Mouse (Mus musculus): ENCODE data around the gene Klri1. TPM values are rescaled to one million over a fixed set of nuclear protein-coding genes. Genes with fewer than 3 reads are reported as not detected.

Gene Klri1
- polyA plus RNA-seq (2015; fragmentation: Nextera tagmentation; extraction: Ambion mirVana), result not detected in 2 replicates

GRCm38 (mm10) chr6:129717032-129717431 is at the start of gene Klri1:
Gene Klri1, minus strand, starts transcription at chr6:129717132.

DNA sequence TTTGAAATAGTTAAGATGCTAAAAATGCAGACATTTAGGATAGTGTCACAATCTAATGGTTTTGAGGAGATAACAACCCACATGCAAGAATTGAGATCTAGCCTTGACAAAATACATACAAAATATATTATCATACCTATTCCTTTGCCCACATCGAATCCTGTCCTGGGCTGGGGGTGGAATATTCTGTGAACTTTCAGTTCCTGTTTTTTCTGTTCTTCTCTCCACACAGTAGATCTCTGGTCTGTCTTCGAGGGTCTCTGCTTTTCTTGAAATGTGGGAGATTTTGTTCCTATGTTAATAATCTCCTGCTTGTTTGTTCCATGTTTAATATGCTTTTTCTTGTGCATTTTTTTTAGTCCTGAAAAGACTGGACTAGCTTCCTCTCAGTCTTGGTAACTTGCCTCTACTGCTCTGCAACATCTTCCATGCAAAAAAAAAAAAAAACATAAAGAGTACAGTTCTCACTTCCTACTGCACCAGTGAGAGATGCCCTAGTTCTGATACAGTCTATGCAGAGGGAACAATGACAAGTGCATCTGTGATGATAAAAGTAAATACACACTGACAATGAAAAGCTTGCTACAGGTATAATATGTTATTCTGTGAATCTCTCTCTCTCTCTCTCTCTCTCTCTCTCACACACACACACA is 23.3 kb upstream of the Klri1 start, which contains the start of gene Klri2:
Gene Klri2 (minus strand): TSS at position 416 of the 653 bp plus-strand sequence.

DNA sequence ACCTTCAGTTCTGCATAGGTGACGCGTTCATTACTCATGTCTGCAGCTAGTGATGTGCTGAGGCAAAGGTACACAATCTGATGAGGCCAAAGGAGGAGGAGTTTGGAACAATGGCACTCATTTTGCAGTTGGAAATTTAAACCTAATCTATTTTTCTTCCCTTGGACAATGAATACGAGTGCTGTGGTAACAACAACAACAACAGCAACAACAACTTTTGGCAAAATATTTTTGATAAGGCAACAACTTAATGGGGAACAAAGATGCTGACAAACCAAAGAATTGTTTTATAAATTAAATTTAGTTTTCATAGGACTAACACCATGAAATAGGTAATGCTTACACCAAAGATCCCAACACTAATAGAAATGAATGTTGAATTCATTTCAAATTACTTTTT is 38.1 kb downstream of the Klri1 start, which contains the start of gene Klrc1:
Gene Klrc1 (minus strand): TSS at position 101 of the 400 bp plus-strand sequence.

GRCm38 (mm10) chr6:129660589-129660988 is 56.3 kb downstream of the Klri1 start, which contains the start of gene Klrc2:
Gene Klrc2, minus strand, starts transcription at chr6:129660689.

Small RNAs within 50 kb of the gene (microRNA-seq; reads per million reads assigned to microRNA genes)
- 0 reads per million in 2 experiments for gene Mir680-1

Other genes with a start within 250 kb of the Klri1 start
- 0.27 TPM in 1 of 2 replicates, not detected in the other for gene Olr1, start 210.0 kb downstream of the Klri1 start, polyA plus RNA-seq (2015; fragmentation: Nextera tagmentation; extraction: Ambion mirVana)
- not detected in 2 replicates for gene Tmem52b, start 204.6 kb downstream of the Klri1 start, polyA plus RNA-seq (2015; fragmentation: Nextera tagmentation; extraction: Ambion mirVana)
- 31.6 and 33.9 TPM in 2 replicates for gene Gabarapl1, start 184.0 kb downstream of the Klri1 start, polyA plus RNA-seq (2015; fragmentation: Nextera tagmentation; extraction: Ambion mirVana)
- gene Klre1, start 139.2 kb downstream of the Klri1 start, polyA plus RNA-seq (2015; fragmentation: Nextera tagmentation; extraction: Ambion mirVana), result not detected in 2 replicates
- gene Klrd1, start 125.3 kb downstream of the Klri1 start, polyA plus RNA-seq (2015; fragmentation: Nextera tagmentation; extraction: Ambion mirVana), result 0.19 and 0.52 TPM in 2 replicates
- 0.13 TPM in 1 of 2 replicates, not detected in the other for gene Klrk1, start 93.3 kb downstream of the Klri1 start, polyA plus RNA-seq (2015; fragmentation: Nextera tagmentation; extraction: Ambion mirVana)
- gene Klrc3, start 73.8 kb downstream of the Klri1 start, polyA plus RNA-seq (2015; fragmentation: Nextera tagmentation; extraction: Ambion mirVana), result not detected in 2 replicates
- gene Klrc2, start 56.4 kb downstream of the Klri1 start, polyA plus RNA-seq (2015; fragmentation: Nextera tagmentation; extraction: Ambion mirVana), result not detected in 2 replicates
- 0.15 TPM in 1 of 2 replicates, not detected in the other for gene Klrc1, start 38.2 kb downstream of the Klri1 start, polyA plus RNA-seq (2015; fragmentation: Nextera tagmentation; extraction: Ambion mirVana)
- gene Klri2, start 23.4 kb upstream of the Klri1 start, polyA plus RNA-seq (2015; fragmentation: Nextera tagmentation; extraction: Ambion mirVana), result not detected in 2 replicates
- not detected in 2 replicates for gene Gm156, start 67.1 kb upstream of the Klri1 start, polyA plus RNA-seq (2015; fragmentation: Nextera tagmentation; extraction: Ambion mirVana)
- not detected in 2 replicates for gene Gm17631, start 145.5 kb upstream of the Klri1 start, polyA plus RNA-seq (2015; fragmentation: Nextera tagmentation; extraction: Ambion mirVana)
- not detected in 2 replicates for gene Klra17, start 159.5 kb upstream of the Klri1 start, polyA plus RNA-seq (2015; fragmentation: Nextera tagmentation; extraction: Ambion mirVana)
- gene Klra5, start 200.5 kb upstream of the Klri1 start, polyA plus RNA-seq (2015; fragmentation: Nextera tagmentation; extraction: Ambion mirVana), result not detected in 2 replicates

Data from skeletal muscle tissue, postnatal 0 days (tissue).